Mouse (Mus musculus) hindbrain, embryonic 10.5 days (tissue): ENCODE results near the gene Ins2. TPM values are rescaled to one million over a fixed set of nuclear protein-coding genes. Genes with fewer than 3 reads are reported as not detected.

ENCODE experiments used
- DNase-seq: peaks from one replicate; pipeline ENCODE4 v3.0.0-alpha.2; 2017; ENCODE audit warnings: low spot score
- H3K27ac ChIP-seq: fragments of 300-500 bp; sonication (generic); 2 replicates; pipeline ENCODE4 v1.5.1; 2016; ENCODE audit warnings: mild to moderate bottlenecking, moderate library complexity
- H3K27me3 ChIP-seq: fragments of 300-500 bp; sonication (generic); 2 replicates; pipeline ENCODE4 v1.6.1; 2016; ENCODE audit warnings: mild to moderate bottlenecking; ENCODE audit not compliant: poor library complexity, insufficient read depth, severe bottlenecking
- H3K36me3 ChIP-seq: fragments of 300-500 bp; sonication (generic); 2 replicates; pipeline ENCODE4 v1.6.1; 2016; ENCODE audit warnings: mild to moderate bottlenecking, moderate library complexity
- H3K4me1 ChIP-seq: fragments of 300-500 bp; sonication (generic); replicated peaks from 2 replicates; pipeline ENCODE4 v1.6.1; 2016; ENCODE audit warnings: mild to moderate bottlenecking
- H3K4me3 ChIP-seq: fragments of 300-500 bp; sonication (generic); 2 replicates; pipeline ENCODE4 v1.5.1; 2016; ENCODE audit warnings: mild to moderate bottlenecking, moderate library complexity
- H3K9me3 ChIP-seq: fragments of 300-500 bp; sonication (generic); 2 replicates; pipeline ENCODE4 v1.6.1; 2016; ENCODE audit warnings: mild to moderate bottlenecking, moderate library complexity
- WGBS: fragments of 180-500 bp; shearing (Covaris S2); methylation state at CpG from one replicate; pipeline ENCODE4 v1.1.7; 2016; 5-methylcytosine and 5-hydroxymethylcytosine counted together
- polyA plus RNA-seq: library from polyadenylated mRNA; unstranded; fragments of >200 nt; fragmentation: Nextera tagmentation; extraction: Ambion mirVana; gene quantifications from 2 replicates; pipeline ENCODE4 v1.2.1, GENCODE M21; 2016

Gene Ins2
- polyA plus RNA-seq, 1 experiment from 2014 or later, result not detected

GRCm38 (mm10) chr7:142672120-142672519 lies 71.1 kb downstream of the Ins2 start:
- peaks cover 43% of the 10 kb centered on the region for H3K9me3 ChIP-seq
- peaks cover 15% of the 10 kb centered on the region for H3K36me3 ChIP-seq
- no peak overlapping the region for H3K27ac ChIP-seq
- 0 out of 2 replicates have a peak, but pooled peaks cover 3% of the 10 kb centered on the region for H3K4me1 ChIP-seq
- DNase-seq, result peak; percentile 44
- H3K4me3 ChIP-seq, result no peak overlapping the region
- 18% methylated on average over 4 of the region's 4 CpGs for WGBS
- peaks cover 6% of the 10 kb centered on the region for H3K27me3 ChIP-seq

- Histone ChIP-seq H3K27me3 (peaks cover 17% of the 10 kb centered on the region), H3K4me1 (0 out of 2 replicates have a peak, but pooled peaks cover 3% of the 10 kb centered on the region), H3K36me3 (peaks cover 18% of the 10 kb centered on the region), H3K27ac (no peak overlapping the region), H3K4me3 (no peak overlapping the region), H3K9me3 (peaks cover 43% of the 10 kb centered on the region)
- no peak for DNase-seq
- WGBS, result 89% methylated on average over 1 of the region's 1 CpGs
Observed at GRCm38 (mm10) chr7:142671067-142671466, 72.1 kb downstream of the Ins2 start.

DNA sequence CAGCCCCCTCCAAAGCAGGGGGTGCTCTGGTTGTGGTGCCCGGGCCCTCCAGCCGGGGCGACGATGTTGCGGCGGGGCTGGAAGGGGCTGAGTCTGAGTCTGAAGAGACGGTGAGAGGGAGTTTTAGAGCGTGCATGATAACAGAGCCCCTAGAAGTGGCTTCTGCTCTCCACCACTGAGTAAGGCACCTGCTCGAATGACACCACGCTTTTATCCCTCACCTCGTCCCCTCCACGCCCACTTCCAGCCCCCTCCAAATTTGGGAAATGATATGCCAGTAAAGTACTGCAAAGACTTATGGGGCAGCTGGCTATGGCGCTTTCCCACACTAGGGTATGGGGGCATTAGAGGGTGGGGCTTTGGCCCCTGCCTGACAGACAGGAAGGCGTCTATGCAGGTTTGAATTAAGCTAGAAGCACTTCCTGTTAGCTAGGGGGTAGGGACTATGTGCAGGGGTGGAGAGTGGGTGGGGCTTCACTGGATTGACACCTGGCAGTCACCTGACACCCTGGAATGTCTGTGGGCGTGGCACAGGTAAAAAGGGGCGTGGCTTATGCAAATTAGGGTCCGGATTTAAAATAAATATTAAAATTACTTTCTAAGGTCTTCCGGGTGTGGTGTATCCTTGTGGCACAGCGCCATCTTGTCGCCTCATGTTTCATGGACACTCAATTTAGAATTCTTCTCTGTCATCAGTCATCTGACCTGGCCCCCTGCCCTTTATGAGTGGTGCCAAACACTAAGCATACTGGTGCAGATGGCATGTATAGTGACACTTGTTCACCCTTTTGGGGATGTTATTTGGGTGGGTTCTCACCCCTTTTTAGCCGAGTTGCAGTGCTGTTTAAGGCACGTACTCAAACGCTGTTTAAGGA lies 73.2 kb downstream of the Ins2 start, which contains the start of gene Gm49394:
Gene Gm49394 (minus strand): TSS at position 192 of the 875 bp plus-strand sequence.
- H3K36me3 ChIP-seq, result peaks cover 18% of the 10 kb centered on the region
- H3K27ac ChIP-seq, result no peak within 1 kb of the TSS
- peaks cover 43% of the 10 kb centered on the region for H3K9me3 ChIP-seq
- WGBS, result 85% methylated on average over 23 of the region's 23 CpGs
- 0 out of 2 replicates have a peak, but pooled peaks cover 3% of the 10 kb centered on the region for H3K4me1 ChIP-seq
- no peak within 1 kb of the TSS for H3K4me3 ChIP-seq
- H3K27me3 ChIP-seq, result peaks cover 28% of the 10 kb centered on the region
- no peak for DNase-seq

DNA sequence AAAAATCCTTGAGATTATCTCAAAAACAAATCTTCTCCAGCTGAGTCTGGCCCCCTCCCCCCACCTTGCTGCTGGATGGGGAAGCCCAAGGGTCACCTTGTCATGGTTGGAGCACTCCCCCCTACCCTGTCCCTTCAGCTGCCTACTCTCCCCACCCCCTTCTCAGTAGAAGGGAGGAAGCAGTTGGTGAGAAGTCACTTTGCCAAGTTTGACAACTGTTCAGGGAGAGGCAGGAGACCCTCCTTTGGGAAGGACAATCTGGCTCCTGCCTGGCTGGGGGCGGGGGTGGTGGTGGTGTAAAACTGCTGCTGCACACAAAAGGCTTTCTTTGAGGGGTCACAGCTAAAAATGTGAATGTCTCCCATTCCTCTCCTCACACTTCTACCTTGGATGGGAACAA lies 74.9 kb downstream of the Ins2 start:
- no peak for DNase-seq
- H3K27me3 ChIP-seq, result peaks cover 44% of the 10 kb centered on the region
- 85% methylated on average over 1 of the region's 1 CpGs for WGBS
- H3K4me3 ChIP-seq, result no peak overlapping the region
- 0 out of 2 replicates have a peak, but pooled peaks cover 11% of the 10 kb centered on the region for H3K4me1 ChIP-seq
- peaks cover 43% of the 10 kb centered on the region for H3K9me3 ChIP-seq
- no peak overlapping the region for H3K27ac ChIP-seq
- H3K36me3 ChIP-seq, result peaks cover 18% of the 10 kb centered on the region

DNA sequence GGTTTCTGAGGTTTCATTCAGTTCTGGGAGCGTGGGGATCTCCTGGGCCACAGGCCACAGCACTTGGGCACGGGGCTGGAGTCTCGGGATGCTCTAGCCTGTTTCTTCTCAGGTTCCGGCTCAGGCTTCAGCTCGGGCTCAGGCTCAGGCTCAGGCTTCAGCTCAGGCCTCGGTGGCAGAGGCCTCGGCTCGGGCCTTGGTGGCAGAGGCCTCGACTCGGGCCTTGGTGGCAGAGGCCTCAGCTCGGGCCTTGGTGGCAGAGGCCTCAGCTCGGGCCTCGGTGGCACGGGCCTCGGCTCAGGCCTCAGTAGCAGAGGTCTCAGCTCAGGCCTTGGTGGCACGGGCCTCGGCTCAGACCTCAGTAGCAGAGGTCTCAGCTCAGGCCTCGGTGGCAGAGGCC lies 75.7 kb downstream of the Ins2 start:
- H3K4me3 ChIP-seq, result no peak overlapping the region
- no peak for DNase-seq
- 92% methylated on average over 18 of the region's 18 CpGs for WGBS
- peak overlapping the region; percentile 23; the same call in 1 of the 2 replicates for H3K27ac ChIP-seq
- H3K9me3 ChIP-seq, result peaks cover 43% of the 10 kb centered on the region
- peaks cover 52% of the 10 kb centered on the region for H3K27me3 ChIP-seq
- peaks cover 18% of the 10 kb centered on the region for H3K36me3 ChIP-seq
- H3K4me1 ChIP-seq, result 0 out of 2 replicates have a peak, but pooled peaks cover 11% of the 10 kb centered on the region

DNA sequence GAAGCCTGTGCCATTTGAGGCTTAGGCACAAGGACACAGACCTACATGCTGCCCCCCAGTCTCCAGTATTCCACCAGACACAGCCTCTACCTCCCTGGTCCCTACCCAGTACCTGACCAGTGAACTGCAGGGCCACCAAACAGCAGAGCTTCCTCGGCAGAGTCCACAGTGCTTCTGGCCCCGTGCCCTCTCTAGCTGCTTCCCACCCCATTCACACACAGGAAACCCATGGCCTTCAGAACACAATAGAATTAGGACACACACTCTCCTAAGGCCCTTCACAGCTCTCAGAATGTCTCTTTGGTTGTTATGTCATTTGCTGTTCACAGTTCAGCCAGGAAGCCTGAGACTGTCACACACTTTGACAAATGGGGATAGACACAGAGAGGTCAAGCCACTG lies 76.5 kb downstream of the Ins2 start, which contains the start of gene Igf2:
Gene Igf2 (minus strand): TSS at position 158 of the 400 bp plus-strand sequence.
- 64% methylated on average over 2 of the region's 2 CpGs for WGBS
- 0 out of 2 replicates have a peak, but pooled peaks cover 11% of the 10 kb centered on the region for H3K4me1 ChIP-seq
- no peak for DNase-seq

GRCm38 (mm10) chr7:142666109-142666508 lies 77.1 kb downstream of the Ins2 start:
- Histone ChIP-seq H3K9me3 (peaks cover 34% of the 10 kb centered on the region), H3K27ac (no peak overlapping the region), H3K36me3 (peaks cover 18% of the 10 kb centered on the region), H3K4me3 (no peak overlapping the region), H3K27me3 (peaks cover 66% of the 10 kb centered on the region), H3K4me1 (peaks cover 11% of the 10 kb centered on the region; the same call in 1 of the 2 replicates)
- WGBS, result 71% methylated on average over 4 of the region's 4 CpGs
- no peak for DNase-seq

More for the DNA sequence above, 76.5 kb downstream of the Ins2 start, which contains the start of gene Igf2:
- Histone ChIP-seq H3K4me3 (no peak within 1 kb of the TSS), H3K27me3 (peaks cover 61% of the 10 kb centered on the region), H3K9me3 (peaks cover 40% of the 10 kb centered on the region), H3K27ac (peak within 1 kb of the TSS; percentile 23; the same call in 1 of the 2 replicates), H3K36me3 (peaks cover 18% of the 10 kb centered on the region)

DNA sequence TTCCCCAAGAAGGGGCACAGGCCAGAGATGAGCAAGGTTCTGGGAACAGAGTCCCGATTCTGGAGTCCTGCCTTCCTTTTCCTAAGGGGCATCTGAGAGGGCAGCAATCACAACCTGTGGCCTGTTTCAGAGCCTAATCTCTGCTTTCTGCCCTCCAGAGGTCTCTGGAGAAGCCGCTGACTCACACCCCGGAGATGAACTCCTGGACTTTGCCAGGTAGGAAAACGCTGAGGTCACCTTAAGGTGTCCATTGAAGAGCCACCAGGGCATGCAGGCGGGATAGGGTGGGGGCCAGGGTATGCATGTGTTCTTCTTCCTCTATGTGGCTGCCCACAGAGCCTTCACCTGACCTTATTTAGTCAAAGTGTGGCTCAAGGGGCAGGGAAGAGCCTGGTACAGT lies 77.8 kb downstream of the Ins2 start:
- no peak overlapping the region for H3K4me3 ChIP-seq
- 49% methylated on average over 5 of the region's 5 CpGs for WGBS
- H3K27me3 ChIP-seq, result peaks cover 74% of the 10 kb centered on the region
- H3K9me3 ChIP-seq, result peaks cover 28% of the 10 kb centered on the region
- peaks cover 18% of the 10 kb centered on the region for H3K4me1 ChIP-seq
- peaks cover 18% of the 10 kb centered on the region for H3K36me3 ChIP-seq
- DNase-seq, result peak; percentile 8
- no peak overlapping the region for H3K27ac ChIP-seq

GRCm38 (mm10) chr7:142664465-142665029 lies 78.6 kb downstream of the Ins2 start:
- H3K27ac ChIP-seq, result no peak overlapping the region
- peaks cover 20% of the 10 kb centered on the region for H3K9me3 ChIP-seq
- H3K4me1 ChIP-seq, result peaks cover 27% of the 10 kb centered on the region
- WGBS, result 3% methylated on average over 9 of the region's 9 CpGs
- peak overlapping the region; percentile 36 for H3K4me3 ChIP-seq
- H3K36me3 ChIP-seq, result peaks cover 18% of the 10 kb centered on the region
- peak; percentile 41 for DNase-seq
- H3K27me3 ChIP-seq, result peaks cover 82% of the 10 kb centered on the region

GRCm38 (mm10) chr7:142663931-142664421 lies 79.2 kb downstream of the Ins2 start:
- Histone ChIP-seq H3K4me1 (peaks cover 32% of the 10 kb centered on the region), H3K27me3 (peaks cover 88% of the 10 kb centered on the region), H3K4me3 (peak overlapping the region; percentile 36), H3K27ac (peak overlapping the region; percentile 37; the same call in 1 of the 2 replicates), H3K36me3 (peaks cover 18% of the 10 kb centered on the region; the same call in 1 of the 2 replicates), H3K9me3 (peaks cover 14% of the 10 kb centered on the region)
- peak; percentile 47 for DNase-seq
- 1% methylated on average over 53 of the region's 53 CpGs for WGBS

DNA sequence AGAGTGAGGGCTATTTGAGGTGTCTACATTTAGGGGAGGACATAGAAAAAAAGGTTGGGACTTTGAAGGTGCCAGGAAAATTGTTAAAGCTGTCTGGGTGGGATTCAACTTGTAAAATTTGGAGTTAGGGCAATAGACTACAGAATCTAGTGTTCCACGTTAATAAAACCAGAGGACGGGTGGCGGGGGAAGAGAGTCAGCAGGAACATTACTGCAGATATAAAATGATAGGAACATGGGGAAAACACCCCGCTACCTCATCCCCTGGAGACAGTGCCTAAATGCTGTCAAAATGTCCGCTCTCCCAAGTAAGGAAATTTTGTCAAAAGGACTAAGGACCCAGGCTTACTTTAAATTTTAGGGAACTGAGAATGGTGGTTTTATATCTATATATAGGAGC lies 80.0 kb downstream of the Ins2 start:
- 6% methylated on average over 5 of the region's 5 CpGs for WGBS
- H3K27ac ChIP-seq, result no peak overlapping the region
- peaks cover 41% of the 10 kb centered on the region for H3K4me1 ChIP-seq
- no peak overlapping the region for H3K4me3 ChIP-seq
- peaks cover 8% of the 10 kb centered on the region for H3K9me3 ChIP-seq
- H3K36me3 ChIP-seq, result peaks cover 13% of the 10 kb centered on the region; the same call in 1 of the 2 replicates
- H3K27me3 ChIP-seq, result peaks cover 96% of the 10 kb centered on the region
- no peak for DNase-seq

DNA sequence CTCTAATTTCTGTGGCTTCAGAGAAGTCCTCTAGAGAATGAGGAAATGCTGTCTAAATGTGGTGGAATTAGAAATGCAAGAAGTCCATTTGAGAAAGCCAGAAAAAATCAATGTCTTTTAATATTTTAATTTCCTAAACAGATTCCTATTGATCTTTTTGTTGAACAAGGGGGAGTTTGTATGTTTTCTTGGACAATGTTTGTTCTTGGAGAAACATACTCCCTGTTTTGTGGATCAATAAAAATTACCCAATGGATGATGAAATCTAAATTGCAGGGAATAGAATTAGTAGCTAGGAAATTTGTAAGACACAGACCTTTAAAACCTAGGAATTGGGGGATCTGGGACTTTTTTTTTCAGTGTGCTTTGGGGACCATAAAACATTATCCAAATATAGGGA lies 81.4 kb downstream of the Ins2 start:
- Histone ChIP-seq H3K27ac (no peak overlapping the region), H3K4me3 (no peak overlapping the region), H3K36me3 (peaks cover 3% of the 10 kb centered on the region; the same call in 1 of the 2 replicates), H3K4me1 (peaks cover 53% of the 10 kb centered on the region), H3K27me3 (peaks cover 100% of the 10 kb centered on the region), H3K9me3 (no peaks in the 10 kb centered on the region)
- no peak for DNase-seq
